Mouse (Mus musculus) stomach, embryonic 14.5 days (tissue): ENCODE data around the gene Tmtc1. TPM values are rescaled to one million over a fixed set of nuclear protein-coding genes. Genes with fewer than 3 reads are reported as not detected.

Experiments used
- ATAC-seq: fragments of 200-750 bp; cut with Nextera tagmentation; 2 replicates; pipeline ENCODE4 v1.8.0; 2017; ENCODE audit warnings: low read depth, moderate TSS enrichment; ENCODE audit not compliant: insufficient number of reproducible peaks, insufficient read depth, low FRiP score
- H3K27ac ChIP-seq: fragments of 300-500 bp; sonication (generic); 2 replicates; pipeline ENCODE4 v1.5.1; 2014; ENCODE audit warnings: mild to moderate bottlenecking, low read length, moderate library complexity, mixed read lengths
- H3K27me3 ChIP-seq: fragments of 300-500 bp; sonication (generic); 2 replicates; pipeline ENCODE4 v1.6.1; 2014; ENCODE audit warnings: low read length, control low read depth, mixed read lengths; ENCODE audit not compliant: control insufficient read depth, insufficient read depth
- H3K36me3 ChIP-seq: fragments of 300-500 bp; sonication (generic); 2 replicates; pipeline ENCODE4 v1.6.1; 2014; ENCODE audit warnings: mild to moderate bottlenecking, control low read depth, low read length, moderate library complexity, mixed read lengths; ENCODE audit not compliant: control insufficient read depth, insufficient read depth
- H3K4me1 ChIP-seq: fragments of 300-500 bp; sonication (generic); 2 replicates; pipeline ENCODE4 v1.6.1; 2014; ENCODE audit warnings: low read length, control low read depth, mixed read lengths; ENCODE audit not compliant: control insufficient read depth, insufficient read depth
- H3K4me2 ChIP-seq: fragments of 300-500 bp; sonication (generic); replicated peaks from 2 replicates; pipeline ENCODE4 v1.6.1; 2014; ENCODE audit warnings: low read depth, low read length, control low read depth
- H3K4me3 ChIP-seq: fragments of 300-500 bp; sonication (generic); 2 replicates; pipeline ENCODE4 v1.5.1; 2014; ENCODE audit warnings: low read depth, low read length, control low read depth
- H3K9ac ChIP-seq: fragments of 300-500 bp; sonication (generic); replicated peaks from 2 replicates; pipeline ENCODE4 v1.6.1; 2014; ENCODE audit warnings: low read depth, mild to moderate bottlenecking, control low read depth, low read length, moderate library complexity, mixed read lengths
- H3K9me3 ChIP-seq: fragments of 300-500 bp; sonication (generic); 2 replicates; pipeline ENCODE4 v1.6.1; 2016; ENCODE audit warnings: low read depth, low read length, control low read depth; ENCODE audit not compliant: control insufficient read depth
- WGBS: fragments of 180-500 bp; shearing (Covaris S2); extraction: QIAGEN DNeasy Blood & Tissue Kit; methylation state at CpG from one replicate; pipeline ENCODE4 v1.1.7; 2014; 5-methylcytosine and 5-hydroxymethylcytosine counted together
- polyA plus RNA-seq: library from polyadenylated mRNA; unstranded; fragments of >200 nt; fragmentation: Nextera tagmentation; extraction: Ambion mirVana; gene quantifications from 2 replicates; pipeline ENCODE4 v1.2.1, GENCODE M21; 2014

Gene Tmtc1
- polyA plus RNA-seq, 1 experiment from 2014 or later, result 2.8 TPM

- Histone ChIP-seq H3K36me3 (no peaks in the 10 kb centered on the region), H3K9me3 (no peaks in the 10 kb centered on the region), H3K4me2 (peak overlapping the region; percentile 91), H3K27me3 (no peaks in the 10 kb centered on the region), H3K4me3 (peak overlapping the region; percentile 65), H3K4me1 (peaks cover 5% of the 10 kb centered on the region; the same call in 1 of the 2 replicates), H3K27ac (no peak overlapping the region), H3K9ac (peak overlapping the region; percentile 25)
- no peak for ATAC-seq
- WGBS, result under 1% methylated on average over 27 of the region's 27 CpGs
Observed at GRCm38 (mm10) chr6:148442671-148443290, 1.4 kb downstream of the Tmtc1 start.

- peaks cover 5% of the 10 kb centered on the region; the same call in 1 of the 2 replicates for H3K4me1 ChIP-seq
- H3K9me3 ChIP-seq, result no peaks in the 10 kb centered on the region
- WGBS, result 8% methylated on average over 5 of the region's 5 CpGs
- no peaks in the 10 kb centered on the region for H3K27me3 ChIP-seq
- peak overlapping the region; percentile 91 for H3K4me2 ChIP-seq
- H3K9ac ChIP-seq, result no peak overlapping the region
- H3K27ac ChIP-seq, result no peak overlapping the region
- no peaks in the 10 kb centered on the region for H3K36me3 ChIP-seq
- ATAC-seq, result no peak
- peak overlapping the region; percentile 65 for H3K4me3 ChIP-seq
Observed at GRCm38 (mm10) chr6:148441871-148442270, 2.3 kb downstream of the Tmtc1 start.

GRCm38 (mm10) chr6:148439101-148439500 lies 5.1 kb downstream of the Tmtc1 start:
- no peak overlapping the region for H3K27ac ChIP-seq
- no peaks in the 10 kb centered on the region for H3K9me3 ChIP-seq
- H3K4me2 ChIP-seq, result no peak overlapping the region
- no peak overlapping the region for H3K4me3 ChIP-seq
- H3K9ac ChIP-seq, result no peak overlapping the region
- no peak for ATAC-seq
- peaks cover 5% of the 10 kb centered on the region; the same call in 1 of the 2 replicates for H3K4me1 ChIP-seq
- no peaks in the 10 kb centered on the region for H3K36me3 ChIP-seq
- H3K27me3 ChIP-seq, result no peaks in the 10 kb centered on the region
- WGBS, result 51% methylated on average over 4 of the region's 4 CpGs

- Histone ChIP-seq H3K36me3 (no peaks in the 10 kb centered on the region), H3K27me3 (no peaks in the 10 kb centered on the region), H3K27ac (no peak overlapping the region), H3K4me2 (no peak overlapping the region), H3K9ac (no peak overlapping the region), H3K9me3 (no peaks in the 10 kb centered on the region), H3K4me1 (peaks cover 5% of the 10 kb centered on the region; the same call in 1 of the 2 replicates), H3K4me3 (no peak overlapping the region)
- 95% methylated on average over 1 of the region's 1 CpGs for WGBS
- no peak for ATAC-seq
Observed at GRCm38 (mm10) chr6:148437565-148437964, 6.6 kb downstream of the Tmtc1 start.

- H3K27me3 ChIP-seq, result no peaks in the 10 kb centered on the region
- no peak overlapping the region for H3K4me2 ChIP-seq
- no peaks in the 10 kb centered on the region for H3K36me3 ChIP-seq
- WGBS, result 73% methylated on average over 7 of the region's 7 CpGs
- no peak for ATAC-seq
- H3K4me1 ChIP-seq, result no peaks in the 10 kb centered on the region
- no peak overlapping the region for H3K4me3 ChIP-seq
- no peaks in the 10 kb centered on the region for H3K9me3 ChIP-seq
- H3K9ac ChIP-seq, result no peak overlapping the region
- no peak overlapping the region for H3K27ac ChIP-seq
Observed at GRCm38 (mm10) chr6:148436441-148437001, 7.7 kb downstream of the Tmtc1 start.

GRCm38 (mm10) chr6:148421577-148421976 lies 22.6 kb downstream of the Tmtc1 start:
- Histone ChIP-seq H3K27me3 (no peaks in the 10 kb centered on the region), H3K4me3 (no peak overlapping the region), H3K36me3 (no peaks in the 10 kb centered on the region), H3K27ac (no peak overlapping the region), H3K4me1 (no peaks in the 10 kb centered on the region; the same call in 1 of the 2 replicates), H3K4me2 (no peak overlapping the region), H3K9ac (no peak overlapping the region), H3K9me3 (no peaks in the 10 kb centered on the region)
- ATAC-seq, result no peak
- WGBS, result 37% methylated on average over 7 of the region's 7 CpGs

GRCm38 (mm10) chr6:148420387-148420786 lies 23.8 kb downstream of the Tmtc1 start:
- Histone ChIP-seq H3K27me3 (no peaks in the 10 kb centered on the region), H3K4me3 (no peak overlapping the region), H3K4me2 (no peak overlapping the region), H3K36me3 (no peaks in the 10 kb centered on the region), H3K9ac (no peak overlapping the region), H3K4me1 (no peaks in the 10 kb centered on the region; the same call in 1 of the 2 replicates), H3K27ac (no peak overlapping the region), H3K9me3 (no peaks in the 10 kb centered on the region)
- WGBS, result 71% methylated on average over 6 of the region's 6 CpGs
- no peak for ATAC-seq

- no peaks in the 10 kb centered on the region for H3K9me3 ChIP-seq
- 60% methylated on average over 2 of the region's 2 CpGs for WGBS
- H3K4me2 ChIP-seq, result no peak overlapping the region
- no peak for ATAC-seq
- H3K36me3 ChIP-seq, result no peaks in the 10 kb centered on the region
- H3K4me1 ChIP-seq, result no peaks in the 10 kb centered on the region; the same call in 1 of the 2 replicates
- no peaks in the 10 kb centered on the region for H3K27me3 ChIP-seq
- no peak overlapping the region for H3K4me3 ChIP-seq
- no peak overlapping the region for H3K9ac ChIP-seq
- no peak overlapping the region for H3K27ac ChIP-seq
Observed at GRCm38 (mm10) chr6:148416597-148416996, 27.6 kb downstream of the Tmtc1 start.
